ENCODE assay signal across 14 mouse cellular contexts in the genomic region with DNA sequence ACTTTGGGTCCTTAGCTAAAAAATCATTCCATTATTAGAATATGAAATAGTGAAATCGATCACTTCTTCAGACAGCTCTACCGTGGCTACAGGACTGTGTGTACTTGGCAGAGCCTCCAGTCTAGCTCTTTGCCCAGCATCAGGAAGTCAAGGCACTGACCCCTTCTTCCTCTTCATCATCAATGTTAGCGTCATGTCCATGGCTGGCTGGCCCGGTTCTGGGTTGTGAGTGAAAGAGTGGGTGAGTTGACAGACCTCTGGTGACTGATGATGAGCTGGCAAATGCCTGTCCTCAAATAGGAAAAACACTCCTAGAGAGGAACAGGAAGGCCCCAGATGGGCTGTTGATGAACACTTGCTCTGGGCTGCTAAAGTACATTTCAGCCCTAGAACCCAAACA.
DNase-seq lines count a peak whose midpoint lies in the region; ATAC-seq and TF ChIP-seq lines count a peak whose summit lies in the region.
"Had no signal": no experiment of that assay in that cellular context is flagged by ENCODE, and none has a peak within 500 bp of the region (broad histone marks: within the 10 kb centered on the region; RNA-seq: fewer than 3 reads in every experiment).

No protein-coding gene starts in this region.

- TF ChIP-seq CTCF in kidney, adult 2 months (conservative IDR thresholded peaks at IDR 0.05; ENCODE audit: insufficient read depth, insufficient read length, low read depth, low read length) = no peak
- TF ChIP-seq CTCF in lung, adult 2 months (IDR thresholded peaks at IDR 0.05; ENCODE audit: insufficient read depth, low read length) = no peak

- H3K4me1 ChIP-seq in kidney, adult 2 months (ENCODE audit: control insufficient read depth, insufficient read depth, low read length) = peaks cover 2% of the 10 kb centered on the region; the same call in 1 of the 2 replicates
- H3K4me1 ChIP-seq in kidney, embryonic 14.5 days (ENCODE audit: control insufficient read depth, insufficient read depth, low read length) = no peaks in the 10 kb centered on the region
- peaks cover 13% of the 10 kb centered on the region for H3K4me1 ChIP-seq in lung, adult 2 months (ENCODE audit: control insufficient read depth, insufficient read depth, low read length)
- H3K4me1 ChIP-seq: limb, embryonic 13.5 days had no signal

- H3K4me2 ChIP-seq in kidney, embryonic 14.5 days (replicated peaks; ENCODE audit: low read depth, low read length) = no peak overlapping the region
- H3K4me2 ChIP-seq: hindbrain, embryonic 14.5 days; limb, embryonic 13.5 days; midbrain, embryonic 12.5 days had no signal

- H3K9ac ChIP-seq in kidney, embryonic 14.5 days (ENCODE audit: low read depth, low read length) = no peak overlapping the region
- H3K9ac ChIP-seq: hindbrain, embryonic 14.5 days; limb, embryonic 13.5 days; liver, postnatal 0 days; midbrain, embryonic 12.5 days had no signal

- no peaks in the 10 kb centered on the region for H3K27me3 ChIP-seq in kidney, adult 2 months (replicated peaks; ENCODE audit: control insufficient read depth, insufficient read depth, low read length)
- H3K27me3 ChIP-seq in kidney, embryonic 14.5 days (ENCODE audit: control insufficient read depth, insufficient read depth, low read length) = no peaks in the 10 kb centered on the region
- H3K27me3 ChIP-seq: midbrain, embryonic 12.5 days; Patski had no signal

- DNase-seq in adrenal gland, adult (ENCODE audit: inconsistent age in 2 of 2, low spot score in 1 of 2) = peak; percentile 81
- DNase-seq in adrenal gland, postnatal 4 days (ENCODE audit: low spot score in 2 of 2) = no peak
- DNase-seq in kidney, adult 2 months = peak; percentile 72
- DNase-seq in lung, adult 2 months = peak; percentile 36
- no peak for DNase-seq in right cerebral cortex, adult 18-20 months
- no peak for DNase-seq in frontal cortex, postnatal 25 days (ENCODE audit: low spot score in 2 of 2)
- no peak for DNase-seq in cerebellum, adult 11-12 months
- DNase-seq: liver, postnatal 0 days had no signal

- H3K36me3 ChIP-seq in kidney, adult 2 months (ENCODE audit: control insufficient read depth, insufficient read depth, low read length) = no peaks in the 10 kb centered on the region
- H3K36me3 ChIP-seq in kidney, embryonic 14.5 days (ENCODE audit: control insufficient read depth, insufficient read depth, low read length) = no peaks in the 10 kb centered on the region
- H3K36me3 ChIP-seq: limb, embryonic 13.5 days; midbrain, embryonic 12.5 days had no signal

- H3K9me3 ChIP-seq in kidney, embryonic 14.5 days (ENCODE audit: control insufficient read depth, low read length) = no peaks in the 10 kb centered on the region
- H3K9me3 ChIP-seq: limb, embryonic 13.5 days; midbrain, embryonic 12.5 days had no signal

- WGBS in kidney, adult 2 months = 62% methylated on average over 4 of the region's 4 CpGs
- WGBS in kidney, embryonic 14.5 days = 70% methylated on average over 4 of the region's 4 CpGs
- 27% methylated on average over 4 of the region's 4 CpGs for WGBS in lung, adult 2 months

- H3K4me3 ChIP-seq in kidney, adult 2 months (ENCODE audit: insufficient read depth, low read depth, low read length) = no peak overlapping the region
- no peak overlapping the region for H3K4me3 ChIP-seq in kidney, embryonic 14.5 days (ENCODE audit: low read length)
- no peak overlapping the region for H3K4me3 ChIP-seq in lung, adult 2 months (replicated peaks; ENCODE audit: extremely low read depth, low read depth, low read length)
- H3K4me3 ChIP-seq: limb, embryonic 13.5 days; midbrain, embryonic 12.5 days had no signal

- peak overlapping the region; percentile 70 for H3K27ac ChIP-seq in kidney, adult 2 months (ENCODE audit: insufficient read depth, low read depth, low read length)
- H3K27ac ChIP-seq in kidney, embryonic 14.5 days (ENCODE audit: low read depth, low read length) = no peak overlapping the region
- H3K27ac ChIP-seq: hindbrain, embryonic 14.5 days; kidney, postnatal 0 days; limb, embryonic 13.5 days; midbrain, embryonic 12.5 days had no signal

- ATAC-seq in kidney, embryonic 14.5 days (ENCODE audit: low FRiP score, low TSS enrichment) = no peak
- ATAC-seq: liver, postnatal 0 days; Patski had no signal

- TF ChIP-seq POLR2A in kidney, adult 2 months (IDR thresholded peaks at IDR 0.05; ENCODE audit: low read depth, low read length) = no peak
- TF ChIP-seq POLR2A in lung, adult 2 months (IDR thresholded peaks at IDR 0.05; ENCODE audit: borderline replicate concordance, extremely low read depth, low read depth, low read length) = no peak

Comparison
In these comparisons a context has a peak if more than half of its experiments do, and no peak if none do; other contexts are left out.
1. DNase-seq: peak in adrenal gland, adult (2 of 2), kidney, adult 2 months (single experiment) and lung, adult 2 months (single experiment); none in adrenal gland, postnatal 4 days (0 of 2), right cerebral cortex, adult 18-20 months (single experiment), frontal cortex, postnatal 25 days (0 of 2) and cerebellum, adult 11-12 months (single experiment).